Mouse (Mus musculus) small intestine, adult 2 months (tissue): Measurements from ENCODE around the gene Nfib.

Experiments used
- CTCF ChIP-seq: fragments of 200-500 bp; IDR thresholded peaks from 2 replicates; pipeline ENCODE4 v1.5.1; 2012; ENCODE audit warnings: low read depth, mild to moderate bottlenecking, control low read depth, inconsistent platforms, low read length, moderate library complexity, mixed read lengths; ENCODE audit not compliant: insufficient replicate concordance, insufficient read length; ENCODE audit errors: extremely low read depth
- POLR2A ChIP-seq: fragments of 200-500 bp; IDR thresholded peaks from 2 replicates; pipeline ENCODE4 v1.6.1; 2012; ENCODE audit warnings: low read depth, mild to moderate bottlenecking, control low read depth, inconsistent platforms, low read length, moderate library complexity

- TF ChIP-seq CTCF (no peak), POLR2A (no peak)
Observed at GRCm38 (mm10) chr4:82321008-82321407, 384.5 kb downstream of the Nfib start.
